Mouse (Mus musculus): ENCODE data around the gene Sf3b6.

- TF ChIP-seq CTCF (IDR thresholded peaks at IDR 0.05; ENCODE audit: control insufficient read depth, insufficient read depth, low read length) (peak; percentile 23; the same call in 1 of the 2 replicates), POLR2A (IDR thresholded peaks at IDR 0.05; ENCODE audit: borderline replicate concordance, control insufficient read depth, low read depth, low read length) (no peak)
Observed at GRCm38 (mm10) chr12:4856160-4856559, 38.8 kb downstream of the Sf3b6 start.
